Mouse (Mus musculus): ENCODE results near the gene Bik. TPM values are rescaled to one million over a fixed set of nuclear protein-coding genes. Genes with fewer than 3 reads are reported as not detected.
A peak's percentile ranks its signal among the peaks of the same experiment; 100 is the strongest.
"Not testable (repeated sequence)": the region's sequence is repeated elsewhere in the genome, so short reads cannot be mapped to it uniquely, and the experiment has no call there.

Gene Bik
- total RNA-seq (2017): not detected in 2 replicates

- peak; percentile 68 for ATAC-seq (replicated peaks; ENCODE audit: low read depth, poor library complexity, severe bottlenecking)
These were observed at the start of gene Bik for GRCm38 (mm10) chr15:83526424-83527091. Gene Bik, plus strand, starts transcription at chr15:83526862.

GRCm38 (mm10) chr15:83478096-83478495 is 48.6 kb upstream of the Bik start:
- no peak for ATAC-seq (replicated peaks; ENCODE audit: low read depth, poor library complexity, severe bottlenecking)

- ATAC-seq (replicated peaks; ENCODE audit: low read depth, poor library complexity, severe bottlenecking): no peak
These were observed 46.8 kb upstream of the Bik start for GRCm38 (mm10) chr15:83479818-83480217.

GRCm38 (mm10) chr15:83481236-83481780 is 45.4 kb upstream of the Bik start:
- ATAC-seq (replicated peaks; ENCODE audit: low read depth, poor library complexity, severe bottlenecking): no peak

GRCm38 (mm10) chr15:83482645-83483224 is 43.9 kb upstream of the Bik start:
- ATAC-seq (replicated peaks; ENCODE audit: low read depth, poor library complexity, severe bottlenecking): peak; percentile 45

- ATAC-seq (replicated peaks; ENCODE audit: low read depth, poor library complexity, severe bottlenecking): peak; percentile 81
These were observed 43.2 kb upstream of the Bik start for GRCm38 (mm10) chr15:83483482-83483881.

GRCm38 (mm10) chr15:83484311-83484710 is 42.4 kb upstream of the Bik start:
- ATAC-seq (replicated peaks; ENCODE audit: low read depth, poor library complexity, severe bottlenecking): no peak

GRCm38 (mm10) chr15:83487477-83488115 is 39.1 kb upstream of the Bik start:
- ATAC-seq (replicated peaks; ENCODE audit: low read depth, poor library complexity, severe bottlenecking): no peak

- ATAC-seq (replicated peaks; ENCODE audit: low read depth, poor library complexity, severe bottlenecking): no peak
These were observed 37.2 kb upstream of the Bik start for GRCm38 (mm10) chr15:83489471-83489870.

GRCm38 (mm10) chr15:83491891-83492290 is 34.8 kb upstream of the Bik start:
- ATAC-seq (replicated peaks; ENCODE audit: low read depth, poor library complexity, severe bottlenecking): no peak

GRCm38 (mm10) chr15:83493856-83494571 is 32.6 kb upstream of the Bik start:
- 0 out of 2 replicates have a peak, but pooled peaks have one; percentile 15 for ATAC-seq (replicated peaks; ENCODE audit: low read depth, poor library complexity, severe bottlenecking)

- no peak for ATAC-seq (replicated peaks; ENCODE audit: low read depth, poor library complexity, severe bottlenecking)
These were observed 32.1 kb upstream of the Bik start for GRCm38 (mm10) chr15:83494572-83494920.

- ATAC-seq (replicated peaks; ENCODE audit: low read depth, poor library complexity, severe bottlenecking): no peak
These were observed 31.5 kb upstream of the Bik start for GRCm38 (mm10) chr15:83495195-83495594.

GRCm38 (mm10) chr15:83495787-83496367 is 30.8 kb upstream of the Bik start:
- no peak for ATAC-seq (replicated peaks; ENCODE audit: low read depth, poor library complexity, severe bottlenecking)

- ATAC-seq (replicated peaks; ENCODE audit: low read depth, poor library complexity, severe bottlenecking): no peak
These were observed 29.4 kb upstream of the Bik start for GRCm38 (mm10) chr15:83497299-83497698.

- ATAC-seq (replicated peaks; ENCODE audit: low read depth, poor library complexity, severe bottlenecking): no peak
These were observed 27.4 kb upstream of the Bik start for GRCm38 (mm10) chr15:83499211-83499755.

GRCm38 (mm10) chr15:83500352-83500751 is 26.3 kb upstream of the Bik start:
- ATAC-seq (replicated peaks; ENCODE audit: low read depth, poor library complexity, severe bottlenecking): 0 out of 2 replicates have a peak, but pooled peaks have one; percentile 47

GRCm38 (mm10) chr15:83501483-83501882 is 25.2 kb upstream of the Bik start:
- not testable (repeated sequence) for ATAC-seq (replicated peaks; ENCODE audit: low read depth, poor library complexity, severe bottlenecking)

GRCm38 (mm10) chr15:83509950-83510804 is 16.5 kb upstream of the Bik start:
- no peak for ATAC-seq (replicated peaks; ENCODE audit: low read depth, poor library complexity, severe bottlenecking)

Measured in common myeloid progenitor, adult 5-6 weeks (primary cell).